Mouse (Mus musculus) frontal cortex, postnatal 25 days (tissue): ENCODE measurements around the gene Tmem269.

Experiments used
- DNase-seq, 2 experiments: peaks; one replicate each; pipeline ENCODE4 v3.0.0; 2022; ENCODE audit warnings: low spot score in 2 of 2

Tmem269 gene

GRCm38 (mm10) chr4:119218169-119218568, at the start of gene Tmem269:
TSS of gene Tmem269 (minus strand) at chr4:119218217.
- DNase-seq, result no peak

GRCm38 (mm10) chr4:119266606-119267005, 48.6 kb upstream of the Tmem269 start:
- DNase-seq, result no peak

- DNase-seq, result no peak
Measured at GRCm38 (mm10) chr4:119263459-119263858, 45.4 kb upstream of the Tmem269 start.

- DNase-seq, result no peak
Measured at GRCm38 (mm10) chr4:119262483-119262882, 44.5 kb upstream of the Tmem269 start.

- DNase-seq, result no peak
Measured at GRCm38 (mm10) chr4:119261087-119261713, 43.2 kb upstream of the Tmem269 start.

- DNase-seq, result no peak
Measured at GRCm38 (mm10) chr4:119259344-119260254, 41.6 kb upstream of the Tmem269 start.

GRCm38 (mm10) chr4:119257083-119257482, 39.1 kb upstream of the Tmem269 start:
- no peak for DNase-seq

- no peak for DNase-seq
Measured at GRCm38 (mm10) chr4:119255351-119255750, 37.3 kb upstream of the Tmem269 start, which contains the start of gene Cldn19. TSS of gene Cldn19 (plus strand) at chr4:119255414.

GRCm38 (mm10) chr4:119254012-119254618, 36.1 kb upstream of the Tmem269 start:
- DNase-seq, result no peak

GRCm38 (mm10) chr4:119252025-119252808, 34.2 kb upstream of the Tmem269 start:
- DNase-seq, result no peak

GRCm38 (mm10) chr4:119248407-119248965, 30.5 kb upstream of the Tmem269 start:
- DNase-seq, result no peak

- DNase-seq, result peak; percentile 55 to 62
Measured at GRCm38 (mm10) chr4:119247462-119248235, 29.6 kb upstream of the Tmem269 start.

- DNase-seq, result no peak
Measured at GRCm38 (mm10) chr4:119246688-119247225, 28.7 kb upstream of the Tmem269 start.

- no peak for DNase-seq
Measured at GRCm38 (mm10) chr4:119245961-119246360, 27.9 kb upstream of the Tmem269 start.

- DNase-seq, result peak in 1 of 2 experiments; percentile 51
Measured at GRCm38 (mm10) chr4:119245556-119245955, 27.5 kb upstream of the Tmem269 start.

- peak in 1 of 2 experiments; percentile 54 for DNase-seq
Measured at GRCm38 (mm10) chr4:119244468-119245240, 26.6 kb upstream of the Tmem269 start.

GRCm38 (mm10) chr4:119242571-119242970, 24.6 kb upstream of the Tmem269 start:
- DNase-seq, result no peak

- DNase-seq, result no peak
Measured at GRCm38 (mm10) chr4:119241664-119242063, 23.6 kb upstream of the Tmem269 start.

- DNase-seq, result no peak
Measured at GRCm38 (mm10) chr4:119239181-119239682, 21.2 kb upstream of the Tmem269 start.
